Mouse (Mus musculus): ENCODE measurements around the gene Ccdc85a. TPM values are rescaled to one million over a fixed set of nuclear protein-coding genes. Genes with fewer than 3 reads are reported as not detected.
"Not testable (repeated sequence)": the region's sequence is repeated elsewhere in the genome, so short reads cannot be mapped to it uniquely, and the experiment has no call there.

Ccdc85a gene
- polyA plus RNA-seq, 1 experiment, result not detected

DNA sequence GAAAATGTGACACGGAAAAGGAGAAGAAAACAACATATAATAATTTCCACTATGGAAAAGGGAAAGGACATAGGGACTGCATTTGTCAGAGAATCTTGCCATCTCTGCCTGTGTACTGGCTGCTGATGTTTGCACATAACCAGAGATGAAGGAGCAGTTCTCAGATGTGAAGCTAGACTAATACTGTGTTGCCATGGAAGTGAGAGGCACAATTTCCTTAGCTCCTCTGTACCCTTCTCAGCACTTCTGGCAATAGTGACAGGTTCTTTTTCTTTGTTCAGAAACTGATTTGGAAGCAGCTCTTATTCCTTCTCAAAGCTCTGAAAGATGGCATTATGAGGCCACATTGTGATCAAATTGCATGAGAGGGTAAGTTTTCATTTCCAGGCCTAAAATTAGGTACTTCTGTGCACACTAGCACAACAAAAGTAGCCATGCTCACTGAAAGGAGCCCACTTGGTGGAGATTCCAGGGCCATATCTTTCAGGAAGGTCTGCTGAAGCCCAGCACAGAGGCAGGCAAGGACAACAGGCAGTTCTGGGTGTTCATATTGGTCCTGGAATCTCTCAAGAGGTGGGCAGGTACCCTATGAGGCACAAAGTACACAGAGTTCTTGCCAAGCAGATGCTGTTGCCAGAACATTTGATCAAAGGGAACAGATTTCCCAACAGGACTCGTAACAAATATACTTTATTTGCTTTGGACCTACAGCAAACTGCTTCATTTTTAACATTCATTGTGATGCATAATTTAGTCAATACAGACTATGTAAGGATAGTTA, 161.5 kb downstream of the Ccdc85a start:
- TF ChIP-seq TCF12 (IDR thresholded peaks at IDR 0.05; ENCODE audit: insufficient read depth, poor library complexity, severe bottlenecking) (no peak), POLR2A (IDR thresholded peaks at IDR 0.05; ENCODE audit: insufficient read length, low read depth) (no peak), E2F4 (IDR thresholded peaks at IDR 0.05; ENCODE audit: insufficient read depth) (no peak), REST (IDR thresholded peaks at IDR 0.05; ENCODE audit: insufficient read depth, insufficient read length) (no peak), CEBPB (IDR thresholded peaks at IDR 0.05; ENCODE audit: insufficient read depth, poor library complexity, severe bottlenecking) (no peak), MAX (IDR thresholded peaks at IDR 0.05; ENCODE audit: low read depth) (no peak), SRF (IDR thresholded peaks at IDR 0.05; ENCODE audit: control insufficient read depth, insufficient read length, low read depth) (no peak), POLR2AphosphoS2 (IDR thresholded peaks at IDR 0.05; ENCODE audit: insufficient read length, low read depth) (no peak)
- no peak overlapping the region for H3ac ChIP-seq (ENCODE audit: control insufficient read depth, insufficient read length)

DNA sequence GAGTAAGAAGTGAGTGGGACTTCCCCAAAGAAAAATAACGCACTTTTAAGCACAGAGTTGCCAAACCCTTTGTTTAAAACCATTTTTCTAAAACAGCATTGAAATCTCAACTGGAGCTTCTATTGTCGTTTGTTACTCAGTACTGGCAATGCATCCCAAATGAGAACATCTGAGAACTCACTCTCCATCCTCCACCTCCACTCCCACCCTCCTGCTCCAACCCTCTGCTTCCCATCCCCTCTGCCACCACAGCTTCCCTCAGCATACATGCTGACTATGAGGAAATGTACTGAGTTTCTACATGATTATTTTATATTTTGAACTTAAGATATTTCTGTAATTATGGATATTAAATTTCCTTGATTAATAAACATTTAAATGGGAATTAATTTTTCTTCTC, 168.3 kb downstream of the Ccdc85a start:
- Histone ChIP-seq H3K27me3 (ENCODE audit: control insufficient read depth, insufficient read depth, insufficient read length) (no peaks in the 10 kb centered on the region), H3K4me2 (ENCODE audit: low read depth) (no peak overlapping the region), H3K79me2 (ENCODE audit: control insufficient read depth, insufficient read depth) (no peaks in the 10 kb centered on the region), H3ac (ENCODE audit: control insufficient read depth, insufficient read length) (no peak overlapping the region), H3K4me3 (no peak overlapping the region), H3K36me3 (ENCODE audit: control insufficient read depth, insufficient read depth) (no peaks in the 10 kb centered on the region)
- TF ChIP-seq MAX (IDR thresholded peaks at IDR 0.05; ENCODE audit: low read depth), result no peak
- TF ChIP-seq TCF12 (IDR thresholded peaks at IDR 0.05; ENCODE audit: insufficient read depth, poor library complexity, severe bottlenecking), result no peak
- TF ChIP-seq MYOD1 (IDR thresholded peaks at IDR 0.05; ENCODE audit: control insufficient read depth in 1 of 3, insufficient read length in 2 of 3, low read depth in 2 of 3), result no peak
- no peak for TF ChIP-seq CEBPB (IDR thresholded peaks at IDR 0.05; ENCODE audit: insufficient read depth, poor library complexity, severe bottlenecking)
- TF ChIP-seq POLR2A (IDR thresholded peaks at IDR 0.05; ENCODE audit: insufficient read length, low read depth), result no peak
- TF ChIP-seq USF1 (IDR thresholded peaks at IDR 0.05; ENCODE audit: low read depth), result no peak

More for the DNA sequence above, 161.5 kb downstream of the Ccdc85a start:
- Histone ChIP-seq H3K4me2 (ENCODE audit: low read depth) (no peak overlapping the region), H3K79me2 (ENCODE audit: control insufficient read depth, insufficient read depth) (no peaks in the 10 kb centered on the region), H3K36me3 (ENCODE audit: control insufficient read depth, insufficient read depth) (no peaks in the 10 kb centered on the region), H3K4me3 (no peak overlapping the region), H3K27me3 (ENCODE audit: control insufficient read depth, insufficient read depth, insufficient read length) (no peaks in the 10 kb centered on the region)

DNA sequence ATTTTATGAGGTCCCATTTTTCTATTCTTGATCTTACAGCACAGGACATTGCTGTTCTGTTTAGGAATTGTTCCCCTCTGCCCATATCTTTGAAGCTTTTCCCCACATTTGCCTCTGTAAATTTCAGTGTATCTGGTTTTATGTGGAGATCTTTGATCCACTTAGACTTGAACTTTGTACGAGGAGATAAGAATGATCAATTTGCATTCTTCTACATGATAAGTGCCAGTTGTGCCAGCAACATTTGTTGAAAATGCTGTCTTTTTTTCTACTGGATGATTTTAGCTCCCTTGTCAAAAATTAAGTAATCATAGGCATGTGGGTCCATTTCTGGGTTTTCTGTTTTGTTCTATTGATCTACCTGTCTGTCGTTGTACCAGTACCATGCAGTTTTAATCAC, 174.2 kb downstream of the Ccdc85a start:
- H3K79me2 ChIP-seq (ENCODE audit: control insufficient read depth, insufficient read depth); H3K4me2 ChIP-seq (ENCODE audit: low read depth); H3K4me3 ChIP-seq; H3K36me3 ChIP-seq (ENCODE audit: control insufficient read depth, insufficient read depth); H3ac ChIP-seq (ENCODE audit: control insufficient read depth, insufficient read length); H3K27me3 ChIP-seq (ENCODE audit: control insufficient read depth, insufficient read depth, insufficient read length): not testable (repeated sequence)

DNA sequence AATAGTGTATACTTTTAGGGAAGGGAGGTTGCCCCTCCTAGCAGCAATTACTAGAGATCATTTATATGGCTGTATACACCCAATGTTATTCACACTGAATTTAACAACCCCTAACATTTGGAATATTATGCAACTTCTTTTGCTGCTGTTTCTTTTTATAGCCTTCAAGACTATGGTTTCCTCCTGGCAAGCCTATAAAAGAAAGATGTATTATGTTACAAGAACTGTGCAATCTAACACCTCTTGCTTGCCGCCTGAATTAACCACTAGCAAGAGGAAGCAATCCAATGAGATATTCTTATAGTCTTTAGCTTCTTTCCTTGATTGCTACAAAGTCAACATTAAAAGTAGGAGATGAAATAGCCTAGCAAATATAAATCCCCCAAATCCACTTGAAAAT, 187.0 kb downstream of the Ccdc85a start:
- H3K4me2 ChIP-seq (ENCODE audit: low read depth), result no peak overlapping the region
- TF ChIP-seq POLR2A (IDR thresholded peaks at IDR 0.05; ENCODE audit: insufficient read length, low read depth), result no peak
- peak; percentile 53; the same call in 1 of the 2 replicates for TF ChIP-seq CEBPB (IDR thresholded peaks at IDR 0.05; ENCODE audit: insufficient read depth, poor library complexity, severe bottlenecking)
- no peaks in the 10 kb centered on the region for H3K27me3 ChIP-seq (ENCODE audit: control insufficient read depth, insufficient read depth, insufficient read length)
- H3K36me3 ChIP-seq (ENCODE audit: control insufficient read depth, insufficient read depth), result no peaks in the 10 kb centered on the region
- no peak overlapping the region for H3K4me3 ChIP-seq
- H3ac ChIP-seq (ENCODE audit: control insufficient read depth, insufficient read length), result no peak overlapping the region
- H3K79me2 ChIP-seq (ENCODE audit: control insufficient read depth, insufficient read depth), result no peaks in the 10 kb centered on the region

DNA sequence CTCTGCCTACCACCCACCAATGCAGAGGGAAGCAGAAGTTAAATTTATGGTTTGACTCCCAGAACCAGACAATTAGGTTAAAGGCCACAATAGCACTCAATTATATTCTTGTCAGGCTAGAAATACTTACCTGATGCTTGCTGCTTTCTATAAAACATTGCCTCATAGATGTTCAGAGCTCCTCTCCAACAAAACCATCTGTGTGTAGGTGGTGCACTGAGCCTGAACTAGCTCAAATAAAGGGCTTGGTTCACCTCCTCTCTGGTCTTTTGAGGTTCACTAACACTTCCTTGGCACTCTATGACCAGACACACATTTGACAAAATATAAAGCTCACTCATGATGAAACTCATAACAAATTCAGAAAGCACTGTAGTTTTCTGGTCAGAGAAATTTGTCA, 208.2 kb downstream of the Ccdc85a start:
- no peak overlapping the region for H3K4me3 ChIP-seq
- no peaks in the 10 kb centered on the region for H3K36me3 ChIP-seq (ENCODE audit: control insufficient read depth, insufficient read depth)
- H3K27me3 ChIP-seq (ENCODE audit: control insufficient read depth, insufficient read depth, insufficient read length), result no peaks in the 10 kb centered on the region
- no peak for TF ChIP-seq SRF (IDR thresholded peaks at IDR 0.05; ENCODE audit: control insufficient read depth, insufficient read length, low read depth)
- TF ChIP-seq POLR2A (IDR thresholded peaks at IDR 0.05; ENCODE audit: insufficient read length, low read depth), result no peak
- TF ChIP-seq TCF3 (IDR thresholded peaks at IDR 0.05; ENCODE audit: insufficient read length, low read depth), result no peak
- TF ChIP-seq MAX (IDR thresholded peaks at IDR 0.05; ENCODE audit: low read depth), result no peak
- no peak for TF ChIP-seq POLR2AphosphoS2 (IDR thresholded peaks at IDR 0.05; ENCODE audit: insufficient read length, low read depth)
- no peak for TF ChIP-seq MYOD1 (IDR thresholded peaks at IDR 0.05; ENCODE audit: control insufficient read depth in 1 of 3, insufficient read length in 2 of 3, low read depth in 2 of 3)
- no peak for TF ChIP-seq CEBPB (IDR thresholded peaks at IDR 0.05; ENCODE audit: insufficient read depth, poor library complexity, severe bottlenecking)
- no peak overlapping the region for H3K4me2 ChIP-seq (ENCODE audit: low read depth)
- no peak overlapping the region for H3ac ChIP-seq (ENCODE audit: control insufficient read depth, insufficient read length)
- H3K79me2 ChIP-seq (ENCODE audit: control insufficient read depth, insufficient read depth), result no peaks in the 10 kb centered on the region

DNA sequence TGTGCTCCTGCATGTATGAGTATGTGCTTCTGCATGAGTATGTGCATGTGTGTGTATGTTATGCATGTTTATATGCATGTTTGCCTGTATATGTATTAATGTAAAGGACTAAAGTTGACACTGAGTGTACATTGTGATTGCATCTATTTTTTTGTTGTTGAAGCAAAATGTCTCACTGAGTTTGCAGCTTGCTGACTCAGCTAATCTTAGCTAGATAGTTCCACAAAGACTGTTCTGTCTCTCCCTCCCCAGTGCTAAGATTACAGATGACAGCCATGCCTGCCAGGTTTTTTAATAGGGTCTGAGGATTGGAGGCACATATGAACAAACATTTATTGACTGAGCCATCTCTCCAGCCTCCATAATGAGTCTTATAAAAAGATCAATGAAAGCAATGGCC, 209.5 kb downstream of the Ccdc85a start:
- Histone ChIP-seq H3K79me2 (ENCODE audit: control insufficient read depth, insufficient read depth) (no peaks in the 10 kb centered on the region), H3K27me3 (ENCODE audit: control insufficient read depth, insufficient read depth, insufficient read length) (no peaks in the 10 kb centered on the region), H3K4me2 (ENCODE audit: low read depth) (no peak overlapping the region), H3ac (ENCODE audit: control insufficient read depth, insufficient read length) (no peak overlapping the region), H3K36me3 (ENCODE audit: control insufficient read depth, insufficient read depth) (no peaks in the 10 kb centered on the region), H3K4me3 (no peak overlapping the region)
- no peak for TF ChIP-seq E2F4 (IDR thresholded peaks at IDR 0.05; ENCODE audit: insufficient read depth)
- no peak for TF ChIP-seq MAX (IDR thresholded peaks at IDR 0.05; ENCODE audit: low read depth)
- no peak for TF ChIP-seq MYOD1 (IDR thresholded peaks at IDR 0.05; ENCODE audit: control insufficient read depth in 1 of 3, insufficient read length in 2 of 3, low read depth in 2 of 3)
- TF ChIP-seq CEBPB (IDR thresholded peaks at IDR 0.05; ENCODE audit: insufficient read depth, poor library complexity, severe bottlenecking), result no peak
- no peak for TF ChIP-seq USF1 (IDR thresholded peaks at IDR 0.05; ENCODE audit: low read depth)
- no peak for TF ChIP-seq TCF12 (IDR thresholded peaks at IDR 0.05; ENCODE audit: insufficient read depth, poor library complexity, severe bottlenecking)
- no peak for TF ChIP-seq POLR2A (IDR thresholded peaks at IDR 0.05; ENCODE audit: insufficient read length, low read depth)
- no peak for TF ChIP-seq SRF (IDR thresholded peaks at IDR 0.05; ENCODE audit: control insufficient read depth, insufficient read length, low read depth)
- no peak for TF ChIP-seq POLR2AphosphoS2 (IDR thresholded peaks at IDR 0.05; ENCODE audit: insufficient read length, low read depth)

DNA sequence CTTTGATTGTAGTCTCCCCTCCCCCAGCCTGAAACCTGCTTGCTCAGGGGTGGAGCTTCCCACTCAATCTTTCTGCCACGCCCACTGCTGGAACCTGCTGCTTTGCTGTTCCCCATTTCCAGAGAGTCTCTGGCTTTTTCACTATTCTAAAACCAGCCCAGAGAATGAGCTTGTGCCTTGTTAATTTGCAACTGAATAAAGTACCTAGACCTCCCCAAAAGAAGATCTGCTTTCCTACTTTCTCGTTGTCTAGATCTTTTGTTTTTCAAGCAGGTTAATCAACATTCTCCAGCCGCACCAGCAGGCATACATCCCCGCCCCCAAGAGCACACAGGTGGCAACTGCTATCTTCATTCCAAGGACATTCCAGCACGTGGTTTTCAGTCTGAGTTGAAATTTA, 212.7 kb downstream of the Ccdc85a start:
- not testable (repeated sequence) for H3ac ChIP-seq (ENCODE audit: control insufficient read depth, insufficient read length); H3K4me3 ChIP-seq; H3K27me3 ChIP-seq (ENCODE audit: control insufficient read depth, insufficient read depth, insufficient read length); H3K36me3 ChIP-seq (ENCODE audit: control insufficient read depth, insufficient read depth); H3K79me2 ChIP-seq (ENCODE audit: control insufficient read depth, insufficient read depth); H3K4me2 ChIP-seq (ENCODE audit: low read depth)
